Mouse (Mus musculus) stomach, embryonic 16.5 days (tissue): Measurements from ENCODE around the gene Tbl3. TPM values are rescaled to one million over a fixed set of nuclear protein-coding genes. Genes with fewer than 3 reads are reported as not detected.
A peak's percentile ranks its signal among the peaks of the same experiment; 100 is the strongest.

Experiments
- ATAC-seq: fragments of 200-750 bp; cut with Nextera tagmentation; 2 replicates; pipeline ENCODE4 v1.8.0; 2017; ENCODE audit warnings: moderate number of reproducible peaks, moderate TSS enrichment; ENCODE audit not compliant: insufficient read depth, low FRiP score
- H3K27ac ChIP-seq: fragments of 300-500 bp; sonication (generic); 2 replicates; pipeline ENCODE4 v1.5.1; 2014; ENCODE audit warnings: low read length
- H3K27me3 ChIP-seq: fragments of 300-500 bp; sonication (generic); 2 replicates; pipeline ENCODE4 v1.6.1; 2014; ENCODE audit warnings: low read length, control low read depth, mixed read lengths; ENCODE audit not compliant: control insufficient read depth, insufficient read depth
- H3K36me3 ChIP-seq: fragments of 300-500 bp; sonication (generic); 2 replicates; pipeline ENCODE4 v1.6.1; 2014; ENCODE audit warnings: low read length; ENCODE audit not compliant: control insufficient read depth, insufficient read depth
- H3K4me1 ChIP-seq: fragments of 300-500 bp; sonication (generic); 2 replicates; pipeline ENCODE4 v1.6.1; 2014; ENCODE audit warnings: low read length, control low read depth, mixed read lengths; ENCODE audit not compliant: control insufficient read depth, insufficient read depth
- H3K4me2 ChIP-seq: fragments of 300-500 bp; sonication (generic); 2 replicates; pipeline ENCODE4 v1.6.1; 2014; ENCODE audit warnings: low read depth, low read length, mixed read lengths
- H3K4me3 ChIP-seq: fragments of 300-500 bp; sonication (generic); replicated peaks from 2 replicates; pipeline ENCODE4 v1.5.1; 2014; ENCODE audit warnings: mild to moderate bottlenecking, low read length
- H3K9ac ChIP-seq: fragments of 300-500 bp; sonication (generic); 2 replicates; pipeline ENCODE4 v1.6.1; 2014; ENCODE audit warnings: low read length
- H3K9me3 ChIP-seq: fragments of 300-500 bp; sonication (generic); replicated peaks from 2 replicates; pipeline ENCODE4 v1.6.1; 2016; ENCODE audit warnings: low read length, control low read depth; ENCODE audit not compliant: control insufficient read depth
- WGBS: fragments of 180-500 bp; shearing (Covaris S2); extraction: QIAGEN DNeasy Blood & Tissue Kit; methylation state at CpG from one replicate; pipeline ENCODE4 v1.1.7; 2014; 5-methylcytosine and 5-hydroxymethylcytosine counted together
- polyA plus RNA-seq: library from polyadenylated mRNA; unstranded; fragments of >200 nt; fragmentation: Nextera tagmentation; extraction: Ambion mirVana; gene quantifications from 2 replicates; pipeline ENCODE4 v1.2.1, GENCODE M21; 2015

Tbl3 gene
- polyA plus RNA-seq, 1 experiment from 2014 or later, result 63.6 TPM

DNA sequence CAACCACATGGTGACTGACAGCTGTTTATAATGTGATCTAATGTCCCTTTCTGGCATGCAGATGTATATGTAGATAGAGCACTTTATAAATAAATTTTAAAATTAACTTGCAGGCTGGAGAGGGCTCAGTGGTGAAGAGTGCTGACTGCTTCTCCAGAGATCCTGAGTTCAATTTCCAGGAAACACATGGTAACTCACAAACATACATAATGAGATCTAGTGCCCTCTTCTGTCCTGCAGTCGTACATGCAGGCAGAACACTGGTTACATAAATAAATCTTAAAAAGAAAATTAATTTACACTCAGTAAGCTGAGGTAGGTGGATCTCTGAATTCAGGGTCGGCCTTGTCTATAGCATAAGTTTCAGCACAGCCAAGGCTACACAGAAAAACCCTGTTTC is 1.2 kb upstream of the Tbl3 start:
- Histone ChIP-seq H3K4me1 (peaks cover 16% of the 10 kb centered on the region; the same call in 1 of the 2 replicates), H3K27ac (no peak overlapping the region), H3K4me2 (no peak overlapping the region), H3K36me3 (peaks cover 9% of the 10 kb centered on the region; the same call in 1 of the 2 replicates), H3K9ac (no peak overlapping the region), H3K27me3 (no peaks in the 10 kb centered on the region), H3K9me3 (no peaks in the 10 kb centered on the region), H3K4me3 (0 out of 2 replicates have a peak overlapping the region, but pooled peaks have one; percentile 78)
- ATAC-seq, result no peak
- WGBS, result 27% methylated on average over 2 of the region's 2 CpGs

DNA sequence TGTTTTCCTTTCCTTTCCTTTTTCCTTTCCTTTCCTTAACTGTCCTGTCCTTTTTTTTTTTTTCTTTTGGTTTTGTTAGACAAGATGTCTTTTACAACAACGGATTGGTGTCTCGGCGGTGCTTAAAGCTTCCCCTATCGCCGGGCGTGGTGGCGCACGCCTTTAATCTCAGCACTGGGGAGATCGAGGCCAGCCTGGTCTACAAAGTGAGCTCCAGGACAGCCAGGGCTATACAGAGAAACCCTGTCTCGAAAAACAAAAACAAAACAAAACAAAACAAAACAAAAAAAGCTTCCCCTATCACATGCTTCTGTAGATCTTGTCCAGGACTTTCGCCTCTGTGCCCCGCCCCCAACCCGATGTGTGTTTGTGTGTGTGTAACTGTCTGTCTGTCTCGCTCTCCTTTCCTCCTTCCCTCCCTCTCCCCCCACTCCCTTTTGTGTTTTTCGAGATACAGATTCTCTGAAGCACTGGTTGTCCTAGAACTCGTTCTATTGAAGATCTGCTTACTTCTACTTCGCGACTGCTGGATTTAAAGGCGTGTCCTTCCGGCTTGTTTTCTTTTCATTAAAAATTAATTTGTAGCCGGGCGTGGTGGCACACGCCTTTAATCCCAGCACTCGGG is 453 bp upstream of the Tbl3 start:
- no peaks in the 10 kb centered on the region for H3K9me3 ChIP-seq
- H3K4me2 ChIP-seq, result peak overlapping the region; percentile 56
- peak overlapping the region; percentile 78; the same call in 1 of the 2 replicates for H3K27ac ChIP-seq
- H3K4me3 ChIP-seq, result peak overlapping the region; percentile 78
- peaks cover 11% of the 10 kb centered on the region; the same call in 1 of the 2 replicates for H3K36me3 ChIP-seq
- ATAC-seq, result peak; percentile 11; the same call in 1 of the 2 replicates
- no peaks in the 10 kb centered on the region for H3K27me3 ChIP-seq
- 4% methylated on average over 24 of the region's 24 CpGs for WGBS
- H3K9ac ChIP-seq, result peak overlapping the region; percentile 81
- H3K4me1 ChIP-seq, result peaks cover 16% of the 10 kb centered on the region; the same call in 1 of the 2 replicates

DNA sequence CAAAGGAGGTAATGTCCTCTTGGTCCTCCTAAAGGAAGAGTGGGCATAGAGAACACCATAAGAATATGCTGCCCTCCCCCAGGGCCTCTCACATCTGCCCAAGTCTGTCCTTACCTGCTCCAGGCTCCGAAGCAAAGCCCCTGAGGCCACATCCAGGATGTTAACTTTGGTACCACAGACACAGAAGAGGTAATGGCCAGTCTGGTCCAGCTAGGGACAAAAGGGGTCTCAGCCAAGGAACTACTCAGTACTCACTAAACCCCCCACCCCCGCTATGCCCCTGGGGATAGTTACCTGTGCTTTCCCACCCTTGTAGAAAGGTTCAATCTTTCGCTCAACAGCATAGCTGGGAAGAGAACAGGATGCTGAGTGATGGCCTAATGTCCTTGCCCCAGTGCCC is 1.6 kb downstream of the Tbl3 start:
- no peaks in the 10 kb centered on the region for H3K27me3 ChIP-seq
- no peak overlapping the region for H3K9ac ChIP-seq
- H3K27ac ChIP-seq, result no peak overlapping the region
- 95% methylated on average over 3 of the region's 3 CpGs for WGBS
- peaks cover 23% of the 10 kb centered on the region for H3K36me3 ChIP-seq
- no peak for ATAC-seq
- H3K4me3 ChIP-seq, result no peak overlapping the region
- H3K9me3 ChIP-seq, result no peaks in the 10 kb centered on the region
- peaks cover 16% of the 10 kb centered on the region; the same call in 1 of the 2 replicates for H3K4me1 ChIP-seq
- no peak overlapping the region for H3K4me2 ChIP-seq

DNA sequence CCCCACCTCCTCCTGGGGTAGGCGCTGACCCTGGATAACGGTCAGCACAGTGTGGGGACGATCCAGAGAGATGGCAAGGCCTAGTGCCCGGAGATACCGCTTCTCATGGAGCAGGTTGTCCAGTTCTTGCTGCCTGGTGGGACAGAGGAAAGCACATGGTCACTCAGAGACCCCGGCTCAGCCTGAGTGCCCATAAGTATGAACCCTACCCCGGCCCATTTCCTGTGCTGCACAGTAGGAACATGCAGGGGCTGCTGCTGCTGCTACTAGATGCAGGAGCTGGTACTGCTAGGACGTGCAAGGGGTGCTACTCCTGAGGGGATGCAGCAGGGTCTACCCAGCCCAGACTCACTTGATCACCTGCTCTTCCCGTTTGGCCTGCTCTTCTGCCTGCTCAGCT is 6.2 kb downstream of the Tbl3 start:
- peaks cover 22% of the 10 kb centered on the region for H3K4me1 ChIP-seq
- ATAC-seq, result no peak
- H3K27me3 ChIP-seq, result no peaks in the 10 kb centered on the region
- no peak overlapping the region for H3K4me2 ChIP-seq
- H3K9me3 ChIP-seq, result no peaks in the 10 kb centered on the region
- no peak overlapping the region for H3K9ac ChIP-seq
- peaks cover 23% of the 10 kb centered on the region for H3K36me3 ChIP-seq
- WGBS, result 93% methylated on average over 9 of the region's 9 CpGs
- H3K4me3 ChIP-seq, result no peak overlapping the region
- no peak overlapping the region for H3K27ac ChIP-seq

DNA sequence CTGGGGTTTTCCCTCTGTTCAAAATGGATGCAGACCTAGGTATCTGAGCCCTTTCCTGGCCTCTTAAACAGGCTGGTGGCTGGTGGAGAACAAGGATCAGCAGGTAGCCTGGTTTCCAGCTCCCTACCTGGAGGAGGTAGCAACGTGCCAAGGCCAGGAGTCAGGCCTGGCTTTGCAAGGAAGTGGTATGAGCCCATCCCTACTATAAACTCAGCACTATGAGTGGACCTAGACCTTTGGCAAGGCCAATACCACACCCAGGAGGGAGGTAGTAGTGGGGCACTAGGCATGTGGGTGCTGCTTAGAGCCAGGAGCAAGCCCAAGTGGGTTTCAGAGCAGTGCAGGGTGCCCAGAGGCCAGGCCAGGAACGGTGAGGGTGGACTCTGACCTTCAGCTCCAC is 8.0 kb downstream of the Tbl3 start:
- ATAC-seq, result no peak
- Histone ChIP-seq H3K36me3 (peaks cover 21% of the 10 kb centered on the region), H3K4me3 (no peak overlapping the region)

DNA sequence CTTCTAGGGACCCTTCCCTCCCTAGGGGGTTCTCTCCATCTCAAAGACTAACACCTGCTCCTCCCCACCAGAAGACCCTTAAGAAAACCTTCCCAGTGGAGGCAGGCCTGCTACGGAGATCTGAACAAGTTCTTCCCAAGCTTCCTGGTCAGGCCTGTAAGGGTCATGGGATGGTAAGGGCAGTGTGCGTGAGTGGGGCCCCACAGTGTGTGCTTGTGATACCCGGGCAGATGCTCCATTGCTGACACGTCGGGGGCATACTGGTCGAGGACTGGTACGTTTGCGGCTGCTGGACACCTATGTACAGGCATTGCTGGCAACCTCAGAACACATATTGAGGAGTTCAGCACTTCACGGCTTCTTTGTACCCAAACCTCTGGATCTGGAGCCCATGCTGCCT is 8.7 kb downstream of the Tbl3 start:
- H3K4me3 ChIP-seq, result no peak overlapping the region
- no peak for ATAC-seq
- no peaks in the 10 kb centered on the region for H3K9me3 ChIP-seq
- 66% methylated on average over 9 of the region's 9 CpGs for WGBS
- peaks cover 15% of the 10 kb centered on the region for H3K36me3 ChIP-seq
- H3K4me1 ChIP-seq, result peaks cover 24% of the 10 kb centered on the region
- H3K9ac ChIP-seq, result no peak overlapping the region; the same call in 1 of the 2 replicates
- H3K27me3 ChIP-seq, result no peaks in the 10 kb centered on the region
- H3K27ac ChIP-seq, result peak overlapping the region; percentile 64; the same call in 1 of the 2 replicates
- 0 out of 2 replicates have a peak overlapping the region, but pooled peaks have one; percentile 15 for H3K4me2 ChIP-seq

More for the DNA sequence above, 8.0 kb downstream of the Tbl3 start:
- H3K27me3 ChIP-seq, result no peaks in the 10 kb centered on the region
- no peak overlapping the region for H3K4me2 ChIP-seq
- H3K4me1 ChIP-seq, result peaks cover 24% of the 10 kb centered on the region
- WGBS, result 75% methylated on average over 2 of the region's 2 CpGs
- H3K9me3 ChIP-seq, result no peaks in the 10 kb centered on the region
- peak overlapping the region; percentile 1; the same call in 1 of the 2 replicates for H3K9ac ChIP-seq
- no peak overlapping the region for H3K27ac ChIP-seq

DNA sequence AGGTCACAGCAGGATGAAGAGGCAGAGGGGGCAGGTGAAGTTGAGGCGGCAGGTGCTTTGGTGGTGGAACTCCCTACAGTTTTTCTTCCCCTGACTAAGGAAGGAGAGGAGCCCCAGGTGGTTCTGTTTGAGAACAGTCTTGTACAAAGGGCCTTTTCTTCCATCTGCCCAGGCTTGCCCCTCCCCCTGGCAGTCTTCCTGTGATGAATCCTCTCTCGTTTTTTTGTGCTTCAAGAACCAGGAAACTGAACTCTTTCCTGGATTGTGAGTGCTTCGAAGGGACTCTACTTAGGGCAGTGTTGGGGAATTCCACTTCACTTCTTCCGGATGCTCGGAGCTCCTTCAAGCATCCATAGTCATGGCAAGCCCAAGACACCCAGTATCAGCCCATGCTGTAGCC is 9.5 kb downstream of the Tbl3 start:
- H3K27me3 ChIP-seq, result no peaks in the 10 kb centered on the region
- 27% methylated on average over 5 of the region's 5 CpGs for WGBS
- H3K4me2 ChIP-seq, result 0 out of 2 replicates have a peak overlapping the region, but pooled peaks have one; percentile 15
- H3K4me1 ChIP-seq, result peaks cover 24% of the 10 kb centered on the region
- H3K27ac ChIP-seq, result peak overlapping the region; percentile 64
- H3K9ac ChIP-seq, result peak overlapping the region; percentile 35
- H3K36me3 ChIP-seq, result peaks cover 13% of the 10 kb centered on the region
- ATAC-seq, result no peak
- no peaks in the 10 kb centered on the region for H3K9me3 ChIP-seq
- H3K4me3 ChIP-seq, result no peak overlapping the region

DNA sequence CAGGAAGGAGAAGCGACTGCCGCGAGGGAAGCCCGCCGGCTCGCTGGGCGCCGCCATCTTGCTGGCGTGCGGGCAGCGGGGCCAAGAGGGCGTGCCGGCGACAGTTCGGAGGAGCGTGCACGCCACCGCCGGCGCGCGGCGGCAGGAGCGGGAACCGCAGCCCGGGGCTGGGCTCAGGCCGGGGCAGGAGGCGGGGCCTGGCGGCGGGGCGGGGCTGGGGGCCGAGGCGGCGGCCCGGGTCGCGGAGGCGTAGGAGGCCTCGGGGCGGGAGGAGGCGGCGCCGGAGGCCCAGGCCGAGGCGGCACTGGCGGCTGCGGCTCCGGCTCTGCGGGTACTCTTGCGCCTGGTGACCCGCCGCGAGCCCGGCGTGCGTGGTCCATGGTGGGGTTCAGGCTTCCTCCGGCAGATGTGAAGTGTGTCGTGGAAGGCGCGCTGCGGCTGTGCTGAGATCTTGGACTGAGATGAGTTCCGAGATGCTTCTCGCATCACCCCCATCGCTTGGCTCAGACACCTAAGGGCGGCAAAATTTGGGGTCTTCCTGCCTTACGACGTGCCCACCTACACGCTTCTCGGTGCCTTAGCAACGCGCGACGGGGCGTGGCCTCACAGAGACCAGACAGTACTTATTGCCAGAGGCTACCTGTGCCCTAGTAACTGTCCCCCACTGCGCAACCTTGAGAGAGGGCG is 11.3 kb downstream of the Tbl3 start, which contains the start of the genes Gfer and Noxo1:
TSS of gene Gfer (minus strand) at position 146 of the 687 bp plus-strand sequence.
TSS of gene Noxo1 (plus strand) at position 224 of the 687 bp plus-strand sequence.
- ATAC-seq, result peak; percentile 94
- Histone ChIP-seq H3K27ac (peak within 1 kb of the TSS; percentile 91), H3K4me3 (peak within 1 kb of the TSS; percentile 83), H3K36me3 (no peaks in the 10 kb centered on the region; the same call in none of the 2 replicates), H3K27me3 (peaks cover 4% of the 10 kb centered on the region; the same call in 1 of the 2 replicates), H3K4me2 (peak within 1 kb of the TSS; percentile 88), H3K9ac (peak within 1 kb of the TSS; percentile 92), H3K9me3 (no peaks in the 10 kb centered on the region), H3K4me1 (peaks cover 24% of the 10 kb centered on the region)
- WGBS, result under 1% methylated on average over 73 of the region's 76 CpGs
